Mouse (Mus musculus) ES-E14 (cell line): ENCODE results near the gene Tgfbr3. TPM values are rescaled to one million over a fixed set of nuclear protein-coding genes. Genes with fewer than 3 reads are reported as not detected.

Experiments
- DNase-seq: peaks from one replicate; pipeline ENCODE4 v3.0.0-alpha.2; 2013; ENCODE audit warnings: low read depth, low spot score
- H3K27ac ChIP-seq: 2 replicates; pipeline ENCODE4 v1.5.1; 2012; ENCODE audit warnings: low read depth, mild to moderate bottlenecking, low read length, moderate library complexity, mixed read lengths; ENCODE audit not compliant: poor library complexity, insufficient read depth, severe bottlenecking
- H3K36me3 ChIP-seq: 2 replicates; pipeline ENCODE4 v1.6.1; 2012; ENCODE audit warnings: mild to moderate bottlenecking, low read length, moderate library complexity, mixed read lengths; ENCODE audit not compliant: control insufficient read depth, poor library complexity, insufficient read depth, severe bottlenecking
- H3K4me1 ChIP-seq, 2 experiments: fragments of 150-350 bp in 1 of 2; sonication (generic) in 1 of 2; 2 replicates each; pipeline ENCODE4 v1.6.1; 2012; ENCODE audit warnings: low read length in 2 of 2, mild to moderate bottlenecking in 1 of 2, mixed read lengths in 1 of 2; ENCODE audit not compliant: control insufficient read depth in 2 of 2, insufficient read depth in 2 of 2, poor library complexity in 1 of 2
- H3K4me3 ChIP-seq, 2 experiments: fragments of 150-350 bp in 1 of 2; sonication (generic) in 1 of 2; 2 replicates each; pipeline ENCODE4 v1.5.1; 2012; ENCODE audit warnings: low read length in 2 of 2, low read depth in 1 of 2, mild to moderate bottlenecking in 1 of 2, mixed read lengths in 1 of 2; ENCODE audit not compliant: insufficient read depth in 1 of 2, poor library complexity in 1 of 2, severe bottlenecking in 1 of 2
- H3K9ac ChIP-seq: 2 replicates; pipeline ENCODE4 v1.6.1; 2012; ENCODE audit warnings: low read depth, mild to moderate bottlenecking, low read length, mixed read lengths; ENCODE audit not compliant: poor library complexity, insufficient read depth, severe bottlenecking
- H3K9me3 ChIP-seq: fragments of 150-350 bp; sonication (generic); 2 replicates; pipeline ENCODE4 v1.6.1; 2012; ENCODE audit warnings: low read depth, mild to moderate bottlenecking, low read length; ENCODE audit not compliant: control insufficient read depth, insufficient read depth
- CHD2 ChIP-seq: IDR thresholded peaks from 2 replicates; pipeline ENCODE4 v1.6.1; 2014; ENCODE audit warnings: mild to moderate bottlenecking, low read depth, low read length, inconsistent platforms
- HCFC1 ChIP-seq: IDR thresholded peaks from 2 replicates; pipeline ENCODE4 v1.6.1; 2012; ENCODE audit warnings: low read length, inconsistent platforms, borderline replicate concordance; ENCODE audit not compliant: insufficient read depth
- MAFK ChIP-seq: IDR thresholded peaks from 2 replicates; pipeline ENCODE4 v1.6.1; 2014; ENCODE audit warnings: mild to moderate bottlenecking, low read depth, low read length, inconsistent platforms; ENCODE audit not compliant: insufficient read depth
- ZC3H11A ChIP-seq: IDR thresholded peaks from 2 replicates; pipeline ENCODE4 v1.6.1; 2012; ENCODE audit warnings: low read depth, mild to moderate bottlenecking, inconsistent platforms, low read length, borderline replicate concordance
- ZNF384 ChIP-seq: IDR thresholded peaks from 2 replicates; pipeline ENCODE4 v1.6.1; 2012; ENCODE audit warnings: low read depth, low read length, inconsistent platforms
- in situ Hi-C, 2 experiments: fragments of 600-800 bp; cut with MboI; formaldehyde crosslinking; loops; one replicate each; pipeline ENCODE4 v1.15.1; 2025; ENCODE audit warnings: low sequenced_read_pairs in 2 of 2, inconsistent platforms in 1 of 2; ENCODE audit not compliant: unreplicated experiment in 2 of 2
- total RNA-seq: library from RNA; depleted of rRNA; stranded (reverse); fragments of 300-350 nt; gene quantifications from 2 replicates; pipeline ENCODE4 v1.2.3, GENCODE M21; 2012

The Tgfbr3 gene
- total RNA-seq, 1 experiment, result 3.1 TPM

DNA sequence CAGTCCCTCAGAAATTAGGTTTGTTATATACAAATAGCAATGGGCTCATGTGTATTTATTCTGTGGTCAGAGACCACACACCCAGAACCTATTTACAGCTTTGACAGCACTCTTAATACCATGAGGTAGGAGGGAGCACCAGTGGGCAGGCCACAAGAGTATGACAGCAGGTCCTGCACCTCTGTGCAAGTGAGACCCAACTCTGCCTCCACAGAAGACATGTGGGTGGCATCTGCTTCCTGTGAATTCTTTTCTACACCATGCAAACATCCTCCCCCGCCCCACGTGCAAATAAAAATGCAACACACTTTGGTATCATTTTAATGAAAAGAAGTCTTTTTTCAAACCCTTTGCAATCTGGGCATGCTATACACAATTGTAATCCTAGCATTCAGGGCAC lies 112.2 kb downstream of the Tgfbr3 start:
- Histone ChIP-seq H3K4me1 (no peaks in the 10 kb centered on the region), H3K36me3 (no peaks in the 10 kb centered on the region), H3K9me3 (no peaks in the 10 kb centered on the region), H3K9ac (no peak overlapping the region), H3K4me3 (no peak overlapping the region), H3K27ac (no peak overlapping the region)
- TF ChIP-seq ZC3H11A, result no peak
- no peak for TF ChIP-seq MAFK
- no peak for TF ChIP-seq CHD2
- no peak for TF ChIP-seq ZNF384
- no peak for TF ChIP-seq HCFC1
- DNase-seq, result no peak
- in situ Hi-C loops, result no loop called here

DNA sequence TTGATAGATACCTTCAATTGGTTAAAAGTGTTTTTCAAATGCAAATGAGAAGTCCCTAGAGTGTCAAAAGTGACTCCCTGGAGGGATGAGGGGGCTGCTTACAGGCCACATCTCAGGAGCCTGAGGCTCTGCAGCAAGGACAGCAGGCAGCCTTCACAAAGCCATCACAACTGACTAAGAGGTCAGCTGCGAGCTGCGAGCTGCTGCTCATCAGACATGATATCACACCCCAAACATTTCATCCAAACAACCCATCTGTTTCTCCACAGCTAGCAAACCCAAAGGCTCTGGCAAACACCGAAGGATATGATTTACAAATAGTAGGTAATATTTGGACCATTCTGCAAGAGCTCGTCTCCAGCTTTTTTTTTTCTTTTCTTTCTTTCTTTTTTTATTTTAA lies 112.6 kb downstream of the Tgfbr3 start:
- Histone ChIP-seq H3K36me3 (no peaks in the 10 kb centered on the region), H3K4me3 (no peak overlapping the region), H3K9me3 (no peaks in the 10 kb centered on the region), H3K4me1 (no peaks in the 10 kb centered on the region), H3K9ac (no peak overlapping the region), H3K27ac (no peak overlapping the region)
- no peak for TF ChIP-seq ZC3H11A
- no peak for TF ChIP-seq HCFC1
- TF ChIP-seq ZNF384, result no peak
- no peak for TF ChIP-seq CHD2
- TF ChIP-seq MAFK, result no peak
- no peak for DNase-seq
- in situ Hi-C loops, result no loop called here

GRCm38 (mm10) chr5:107176196-107176595 lies 113.2 kb downstream of the Tgfbr3 start:
- TF ChIP-seq CHD2, result no peak
- TF ChIP-seq HCFC1, result no peak
- no peak for TF ChIP-seq ZC3H11A
- TF ChIP-seq ZNF384, result no peak
- no peak for TF ChIP-seq MAFK
- Histone ChIP-seq H3K4me3 (no peak overlapping the region), H3K27ac (no peak overlapping the region), H3K9me3 (no peaks in the 10 kb centered on the region), H3K4me1 (no peaks in the 10 kb centered on the region), H3K9ac (no peak overlapping the region), H3K36me3 (no peaks in the 10 kb centered on the region)
- DNase-seq, result no peak
- in situ Hi-C loops, result no loop called here

GRCm38 (mm10) chr5:107174188-107174587 lies 115.2 kb downstream of the Tgfbr3 start:
- TF ChIP-seq ZNF384, result no peak
- no peak for TF ChIP-seq CHD2
- no peak for TF ChIP-seq HCFC1
- TF ChIP-seq ZC3H11A, result no peak
- no peak for TF ChIP-seq MAFK
- Histone ChIP-seq H3K4me3 (no peak overlapping the region), H3K4me1 (no peaks in the 10 kb centered on the region), H3K9me3 (no peaks in the 10 kb centered on the region), H3K36me3 (no peaks in the 10 kb centered on the region), H3K9ac (no peak overlapping the region), H3K27ac (no peak overlapping the region)
- in situ Hi-C loops, result no loop called here
- no peak for DNase-seq

- TF ChIP-seq CHD2 (no peak), ZNF384 (no peak), ZC3H11A (no peak), HCFC1 (no peak), MAFK (no peak)
- Histone ChIP-seq H3K4me3 (no peak overlapping the region), H3K36me3 (no peaks in the 10 kb centered on the region)
These were observed 115.9 kb downstream of the Tgfbr3 start for GRCm38 (mm10) chr5:107173483-107173882.

More at GRCm38 (mm10) chr5:107173483-107173882, 115.9 kb downstream of the Tgfbr3 start:
- H3K27ac ChIP-seq, result no peak overlapping the region
- in situ Hi-C loops, result no loop called here
- no peak for DNase-seq
- no peak overlapping the region for H3K9ac ChIP-seq
- no peaks in the 10 kb centered on the region for H3K9me3 ChIP-seq
- no peaks in the 10 kb centered on the region for H3K4me1 ChIP-seq
